Mouse (Mus musculus): Measurements from ENCODE around the gene Olfr1450.
"Not testable (repeated sequence)": the region's sequence is repeated elsewhere in the genome, so short reads cannot be mapped to it uniquely, and the experiment has no call there.

Olfr1450 gene

DNA sequence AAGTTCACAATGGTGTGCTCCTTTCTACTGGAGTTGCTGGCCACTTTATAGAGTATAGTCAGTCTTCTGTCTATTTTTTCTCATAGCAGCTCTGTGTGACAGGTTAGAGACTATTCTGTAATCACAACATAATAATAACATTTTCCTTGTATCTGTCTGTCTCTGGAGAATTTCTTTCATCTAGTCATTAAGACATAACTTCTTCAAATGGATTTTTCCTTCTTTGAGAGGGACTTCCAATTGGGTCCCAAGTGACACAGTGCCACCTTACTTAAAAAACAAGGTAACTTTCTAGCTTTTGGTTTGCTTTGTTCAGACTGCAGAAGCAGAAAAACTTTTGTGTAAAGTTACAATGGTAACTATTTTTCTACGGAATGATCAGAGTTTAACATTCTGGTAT is at the start of gene Olfr1450:
Gene Olfr1450 (plus strand): TSS at position 301 of the 400 bp plus-strand sequence.
- no peak for DNase-seq (ENCODE audit: extremely low read depth, low read depth, low spot score)

GRCm38 (mm10) chr19:12903643-12904042 is 46.4 kb upstream of the Olfr1450 start, which contains the start of gene Olfr1447:
Gene Olfr1447, minus strand, starts transcription at chr19:12903743.
- no peak for DNase-seq (ENCODE audit: extremely low read depth, low read depth, low spot score)

DNA sequence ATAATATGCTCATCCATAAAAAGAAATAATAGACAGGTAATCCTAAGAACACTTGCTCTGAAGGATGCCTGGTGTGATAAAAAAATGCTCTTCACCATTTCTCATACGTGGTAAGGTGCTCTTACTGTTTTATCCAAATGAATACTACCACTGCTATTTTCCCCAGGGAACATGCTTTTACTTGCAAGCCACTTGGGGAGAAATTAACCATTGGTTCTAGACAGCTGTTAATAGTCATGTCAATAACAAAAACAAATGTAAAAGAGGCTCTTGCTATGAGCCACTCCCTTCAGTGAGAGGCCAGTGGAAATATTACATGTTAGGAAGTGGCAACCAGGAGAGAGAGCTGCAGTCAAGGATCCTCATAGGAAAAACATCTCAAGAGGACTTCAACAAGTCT is 25.7 kb upstream of the Olfr1450 start, which contains the start of gene Olfr1448:
Gene Olfr1448 (minus strand): TSS at position 101 of the 400 bp plus-strand sequence.
- no peak for DNase-seq (ENCODE audit: extremely low read depth, low read depth, low spot score)

DNA sequence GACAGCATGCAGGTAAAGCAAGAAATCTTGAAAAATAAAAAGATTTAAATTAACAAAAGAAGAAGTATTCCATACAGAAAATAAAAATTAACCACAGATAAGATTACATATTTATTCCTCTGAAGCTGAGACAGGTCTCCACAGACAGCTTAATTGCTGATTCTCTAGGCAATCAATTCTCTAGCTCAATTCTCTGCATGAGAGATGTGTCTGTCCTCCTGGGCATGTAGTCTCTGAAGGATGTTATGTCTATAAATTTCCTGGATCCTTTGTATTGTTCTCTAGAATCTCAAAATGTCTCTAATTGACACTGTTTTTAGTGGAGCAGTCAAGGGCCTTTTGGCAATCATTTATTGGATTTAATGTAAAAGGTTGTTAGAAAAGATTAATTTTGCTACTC is 19.5 kb upstream of the Olfr1450 start, which contains the start of gene Olfr1449:
Gene Olfr1449 (plus strand): TSS at position 301 of the 400 bp plus-strand sequence.
- no peak for DNase-seq (ENCODE audit: extremely low read depth, low read depth, low spot score)

- DNase-seq (ENCODE audit: extremely low read depth, low read depth, low spot score): not testable (repeated sequence)
Observed at GRCm38 (mm10) chr19:12970082-12970481, 20.0 kb downstream of the Olfr1450 start.

- DNase-seq (ENCODE audit: extremely low read depth, low read depth, low spot score): not testable (repeated sequence)
Observed at GRCm38 (mm10) chr19:12992316-12992715, 42.3 kb downstream of the Olfr1450 start.

DNA sequence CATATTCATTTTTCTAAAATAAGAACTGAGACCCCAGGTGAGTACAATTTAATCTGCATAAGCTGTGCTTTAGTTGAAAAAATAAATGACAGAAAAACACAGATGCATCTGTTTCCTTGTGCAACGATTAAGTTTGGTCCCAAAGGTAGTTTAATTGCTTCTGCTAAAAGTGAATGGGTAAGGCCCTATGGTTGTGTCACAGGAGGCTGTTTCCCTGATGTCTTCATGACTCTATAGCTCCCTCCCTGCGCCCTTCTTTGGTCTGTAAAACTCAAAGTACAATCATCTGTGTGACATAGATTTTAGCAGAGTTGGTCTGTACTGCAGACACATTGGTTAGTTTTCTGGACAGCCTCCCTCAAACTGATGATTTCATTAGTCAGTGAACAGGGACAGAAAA is 44.7 kb downstream of the Olfr1450 start, which contains the start of gene Olfr1451:
Gene Olfr1451 (plus strand): TSS at position 301 of the 400 bp plus-strand sequence.
- DNase-seq (ENCODE audit: extremely low read depth, low read depth, low spot score): no peak
